Mouse (Mus musculus): ENCODE measurements around the gene Olfml2a.

Olfml2a gene

GRCm38 (mm10) chr2:38983456-38983855 lies 51.7 kb downstream of the Olfml2a start:
- DNase-seq (ENCODE audit: low read depth, low spot score) = no peak

- DNase-seq (ENCODE audit: low read depth, low spot score) = no peak
These were observed 54.8 kb downstream of the Olfml2a start for GRCm38 (mm10) chr2:38986580-38986979.

- DNase-seq (ENCODE audit: low read depth, low spot score) = no peak
These were observed 55.6 kb downstream of the Olfml2a start for GRCm38 (mm10) chr2:38987371-38987770.

- no peak for DNase-seq (ENCODE audit: low read depth, low spot score)
These were observed 56.2 kb downstream of the Olfml2a start for GRCm38 (mm10) chr2:38987803-38988510.

GRCm38 (mm10) chr2:38988929-38989328 lies 57.2 kb downstream of the Olfml2a start:
- no peak for DNase-seq (ENCODE audit: low read depth, low spot score)

GRCm38 (mm10) chr2:38992004-38992403 lies 60.2 kb downstream of the Olfml2a start:
- no peak for DNase-seq (ENCODE audit: low read depth, low spot score)

- no peak for DNase-seq (ENCODE audit: low read depth, low spot score)
These were observed 60.7 kb downstream of the Olfml2a start for GRCm38 (mm10) chr2:38992452-38992851.

- DNase-seq (ENCODE audit: low read depth, low spot score) = peak; percentile 68
These were observed 65.9 kb downstream of the Olfml2a start, which contains the start of gene Wdr38 for GRCm38 (mm10) chr2:38997386-38998374. Gene Wdr38, plus strand, starts transcription at chr2:38997476.

GRCm38 (mm10) chr2:38999381-38999780 lies 67.6 kb downstream of the Olfml2a start:
- DNase-seq (ENCODE audit: low read depth, low spot score) = no peak

GRCm38 (mm10) chr2:38999910-39000586 lies 68.3 kb downstream of the Olfml2a start:
- no peak for DNase-seq (ENCODE audit: low read depth, low spot score)

GRCm38 (mm10) chr2:39000587-39000919 lies 68.8 kb downstream of the Olfml2a start:
- DNase-seq (ENCODE audit: low read depth, low spot score) = no peak

GRCm38 (mm10) chr2:39001866-39002265 lies 70.1 kb downstream of the Olfml2a start:
- DNase-seq (ENCODE audit: low read depth, low spot score) = no peak

GRCm38 (mm10) chr2:39003106-39003505 lies 71.3 kb downstream of the Olfml2a start:
- DNase-seq (ENCODE audit: low read depth, low spot score) = no peak

GRCm38 (mm10) chr2:39003512-39003911 lies 71.7 kb downstream of the Olfml2a start:
- no peak for DNase-seq (ENCODE audit: low read depth, low spot score)

GRCm38 (mm10) chr2:39004372-39004771 lies 72.6 kb downstream of the Olfml2a start:
- no peak for DNase-seq (ENCODE audit: low read depth, low spot score)

- DNase-seq (ENCODE audit: low read depth, low spot score) = peak; percentile 88
These were observed 73.2 kb downstream of the Olfml2a start, which contains the start of gene Arpc5l for GRCm38 (mm10) chr2:39004880-39005435. Gene Arpc5l, plus strand, starts transcription at chr2:39005348.

GRCm38 (mm10) chr2:39005574-39006079 lies 73.8 kb downstream of the Olfml2a start, which contains the start of gene Rpl35:
Gene Rpl35, minus strand, starts transcription at chr2:39005624.
- no peak for DNase-seq (ENCODE audit: low read depth, low spot score)

GRCm38 (mm10) chr2:39006149-39006730 lies 74.5 kb downstream of the Olfml2a start:
- DNase-seq (ENCODE audit: low read depth, low spot score) = no peak

- peak; percentile 85 for DNase-seq (ENCODE audit: low read depth, low spot score)
These were observed 76.1 kb downstream of the Olfml2a start for GRCm38 (mm10) chr2:39007865-39008264.

- DNase-seq (ENCODE audit: low read depth, low spot score) = no peak
These were observed 76.6 kb downstream of the Olfml2a start for GRCm38 (mm10) chr2:39008350-39008851.

GRCm38 (mm10) chr2:39008954-39009365 lies 77.2 kb downstream of the Olfml2a start:
- DNase-seq (ENCODE audit: low read depth, low spot score) = no peak

All from telencephalon, adult 2 months (tissue).